Mouse (Mus musculus) lung, adult 2 months (tissue): Measurements from ENCODE around the gene Ppp1r3d.

Experiments used
- CTCF ChIP-seq: fragments of 200-500 bp; IDR thresholded peaks from 2 replicates; pipeline ENCODE4 v1.5.1; 2011; ENCODE audit warnings: mild to moderate bottlenecking, low read length, control low read depth; ENCODE audit not compliant: insufficient read depth
- POLR2A ChIP-seq: fragments of 200-500 bp; IDR thresholded peaks from 2 replicates; pipeline ENCODE4 v1.6.1; 2011; ENCODE audit warnings: low read depth, mild to moderate bottlenecking, control low read depth, low read length, borderline replicate concordance; ENCODE audit errors: extremely low read depth

GRCm38 (mm10) chr2:178409024-178409423 is 5.2 kb downstream of the Ppp1r3d start:
- TF ChIP-seq POLR2A (no peak), CTCF (no peak)
